Mouse (Mus musculus) granulocyte monocyte progenitor cell, adult 5-6 weeks (primary cell): ENCODE measurements around the gene Cfdp1. TPM values are rescaled to one million over a fixed set of nuclear protein-coding genes. Genes with fewer than 3 reads are reported as not detected.
A peak's percentile ranks its signal among the peaks of the same experiment; 100 is the strongest.

ENCODE experiments used
- ATAC-seq: replicated peaks from 2 replicates; pipeline ENCODE4 v1.8.0; 2016; ENCODE audit warnings: mild to moderate bottlenecking, moderate TSS enrichment, inconsistent platforms; ENCODE audit not compliant: poor library complexity, severe bottlenecking
- total RNA-seq, 2 experiments: library from RNA; stranded (forward) in 1 of 2; stranded (reverse) in 1 of 2; fragments of 200-712, 200-1000 nt in 1 of 2; fragments of >200 nt in 1 of 2; fragmentation: Nextera tagmentation in 1 of 2; gene quantifications; 2 replicates each; pipeline ENCODE4 v1.2.3; 2014 to 2017

Cfdp1 gene
- total RNA-seq, 2 experiments from 2014 or later, result 92.7 to 217 TPM

DNA sequence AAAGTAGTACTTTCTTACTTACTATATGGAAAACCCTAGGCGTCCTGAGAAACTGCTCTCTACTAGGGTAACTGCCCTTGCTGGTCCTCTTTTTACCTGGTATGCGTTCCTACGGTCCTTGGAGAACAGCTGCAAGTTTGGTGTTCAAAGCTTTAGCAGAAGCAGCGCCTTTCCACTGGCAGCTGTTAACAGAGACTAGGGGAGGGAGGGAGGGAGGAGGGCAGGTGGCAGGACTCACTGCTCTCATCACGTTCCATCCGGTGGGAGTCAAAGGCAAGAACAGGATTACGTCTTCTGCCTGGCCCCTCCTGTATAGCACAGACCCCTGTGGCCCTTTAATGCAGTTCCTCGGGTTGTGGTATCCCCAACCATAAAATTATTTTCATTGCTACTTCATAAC is 50.7 kb downstream of the Cfdp1 start:
- ATAC-seq, result no peak

DNA sequence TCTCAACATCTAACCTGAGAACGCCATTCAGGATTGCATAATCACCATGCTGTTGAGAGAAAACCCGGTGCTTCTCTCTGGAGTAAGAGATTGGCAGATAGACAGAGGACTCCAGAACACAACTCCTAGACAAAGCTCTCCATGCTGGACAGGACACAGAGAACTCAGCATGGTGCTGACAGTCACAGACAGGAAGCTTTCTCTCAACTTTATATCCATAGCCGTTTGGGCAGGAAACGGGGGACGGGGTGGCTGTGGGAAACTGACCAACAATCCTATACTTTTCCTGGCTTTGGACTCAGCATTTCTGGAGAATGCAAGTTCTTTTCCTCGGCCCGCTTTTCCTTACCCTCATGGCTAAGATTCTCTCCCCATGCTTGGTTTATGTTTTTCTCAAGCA is 51.8 kb downstream of the Cfdp1 start:
- ATAC-seq, result no peak

DNA sequence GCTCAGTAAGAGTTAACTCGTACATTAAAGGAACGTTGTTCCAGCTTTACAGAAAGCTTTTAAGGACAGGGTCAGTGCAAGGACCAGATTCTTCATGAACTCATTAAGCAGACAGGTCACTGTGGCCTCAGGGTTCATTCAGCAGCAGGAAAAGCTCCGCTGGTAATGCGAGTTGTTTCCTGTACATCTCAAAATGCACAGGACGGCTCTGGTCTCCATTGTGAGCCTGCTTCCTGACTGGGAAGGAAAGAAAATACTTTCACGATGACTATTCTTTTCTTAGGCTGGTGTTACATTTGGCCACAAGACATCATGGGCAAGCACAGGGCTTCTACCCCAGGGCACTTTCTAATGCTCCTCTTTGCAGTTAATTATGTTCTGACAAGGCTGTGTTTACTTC is 52.6 kb downstream of the Cfdp1 start:
- no peak for ATAC-seq

DNA sequence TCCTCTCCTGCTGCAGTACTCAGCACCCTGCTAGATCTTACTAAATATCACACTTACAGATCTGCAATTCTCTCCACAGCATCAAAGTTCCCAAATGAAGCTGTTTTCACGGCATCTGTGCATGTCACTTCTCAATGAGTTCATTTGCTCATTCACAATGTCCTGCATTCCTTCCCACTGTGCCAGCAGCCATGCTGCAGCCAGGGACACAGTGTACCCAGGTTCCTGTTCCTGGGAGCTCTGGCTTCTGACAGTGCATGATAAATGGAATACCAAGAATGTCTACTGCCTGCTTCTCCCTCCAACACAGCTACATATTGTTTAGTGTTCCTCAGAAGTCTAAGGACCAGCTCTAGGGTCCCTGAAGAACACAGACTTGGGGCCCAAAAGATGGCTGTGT is 57.6 kb downstream of the Cfdp1 start:
- no peak for ATAC-seq

DNA sequence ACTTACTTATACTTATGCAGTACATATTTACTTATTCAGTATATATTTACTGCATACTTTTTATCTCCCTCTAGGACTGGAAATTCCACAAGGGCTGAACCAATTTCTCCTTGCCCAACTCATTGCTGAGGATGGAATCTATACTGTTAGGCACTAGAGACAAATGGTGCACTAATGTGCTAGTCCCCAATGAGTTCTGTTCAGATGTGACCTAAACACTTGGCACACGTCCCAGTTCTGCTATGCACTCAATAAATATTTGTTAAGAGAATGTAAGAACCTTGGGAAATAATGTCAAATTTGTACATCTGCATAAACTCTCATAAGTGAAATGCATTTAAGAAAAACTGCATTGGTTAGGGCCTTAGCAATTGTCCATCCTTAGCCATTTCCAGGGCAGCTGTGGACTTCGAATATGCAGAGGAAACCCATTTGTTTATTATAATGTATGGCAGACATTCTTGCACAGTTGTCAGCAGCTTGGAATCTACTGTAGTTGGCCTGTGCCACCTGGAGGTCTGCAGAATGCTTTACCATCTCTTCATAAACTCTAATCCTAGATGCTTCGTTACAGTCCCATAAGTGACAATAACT is 60.7 kb downstream of the Cfdp1 start:
- no peak for ATAC-seq

DNA sequence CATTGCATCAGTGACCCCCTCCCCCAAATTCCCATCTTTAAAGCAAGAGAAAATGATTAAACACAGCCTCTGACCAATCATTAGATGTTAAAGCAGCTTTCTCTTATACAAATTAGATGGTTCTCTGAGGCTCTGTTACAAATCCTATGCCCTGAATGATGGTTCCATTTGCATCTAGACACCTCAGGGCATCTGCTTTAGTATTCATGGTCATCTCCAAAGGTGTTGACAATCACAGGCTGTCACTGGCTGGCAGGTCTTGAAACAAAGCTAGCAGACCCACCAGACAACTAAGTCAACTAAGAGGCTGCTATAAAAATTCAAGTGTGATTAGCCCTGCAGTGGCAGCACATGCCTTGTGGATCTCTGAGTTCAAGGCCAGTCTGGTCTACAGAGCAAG is 64.5 kb downstream of the Cfdp1 start:
- ATAC-seq, result no peak

DNA sequence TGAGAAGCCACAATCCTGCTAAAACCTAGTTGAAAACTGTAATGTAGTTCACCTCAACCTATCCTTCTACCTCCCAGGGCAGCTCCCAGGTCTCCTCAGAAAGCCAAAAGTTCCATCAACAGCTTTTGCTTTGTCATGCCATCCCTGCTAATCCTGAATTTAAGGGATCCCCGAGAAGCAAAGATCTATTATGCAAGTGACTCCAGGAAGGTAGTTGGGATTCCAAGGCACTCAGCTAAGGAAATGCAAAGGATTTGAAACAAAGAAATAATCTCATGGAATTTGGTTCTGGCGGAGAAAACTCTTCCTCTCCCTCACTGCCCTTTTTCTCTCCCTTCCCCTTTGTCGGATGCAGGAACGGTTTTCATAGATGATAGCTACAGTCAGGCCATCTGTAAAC is 64.9 kb downstream of the Cfdp1 start:
- no peak for ATAC-seq

DNA sequence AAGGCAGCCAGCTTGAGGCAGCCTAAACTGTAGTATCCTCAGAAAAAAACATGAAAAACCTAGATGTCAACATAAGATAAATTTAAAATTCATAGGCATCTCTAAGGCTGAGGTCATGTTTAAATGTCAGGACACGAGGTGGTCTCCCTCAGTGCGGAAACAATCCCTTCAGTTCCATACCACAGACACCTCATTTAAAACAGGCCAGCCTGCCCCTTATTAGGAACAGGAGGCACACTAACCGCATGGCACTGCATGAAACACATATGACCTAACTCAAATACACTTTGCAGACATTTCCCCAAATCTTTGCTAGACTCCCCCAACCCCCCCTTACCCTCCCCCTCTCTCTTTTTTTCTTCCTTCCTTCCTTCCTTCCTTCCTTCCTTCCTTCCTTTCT is 65.6 kb downstream of the Cfdp1 start:
- ATAC-seq, result no peak

DNA sequence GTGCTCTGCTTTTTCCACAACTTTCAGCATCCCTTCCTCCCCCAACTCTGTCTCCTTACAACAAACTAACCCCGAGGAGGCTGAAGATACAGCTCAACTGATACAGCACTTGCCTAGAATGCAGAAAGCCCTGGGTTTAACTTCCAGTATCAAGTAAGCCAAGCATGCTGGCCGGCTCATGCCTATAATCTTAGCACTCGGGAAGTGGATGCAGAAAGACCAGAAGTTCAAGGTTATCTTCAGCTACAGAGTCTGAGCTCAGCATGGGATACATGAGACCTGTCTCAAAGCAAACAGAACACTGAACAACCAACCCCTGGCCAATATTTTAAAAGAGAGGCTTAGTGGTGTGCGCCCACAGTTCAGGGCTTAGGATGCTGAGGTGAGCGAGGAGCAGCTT is 66.0 kb downstream of the Cfdp1 start:
- no peak for ATAC-seq

DNA sequence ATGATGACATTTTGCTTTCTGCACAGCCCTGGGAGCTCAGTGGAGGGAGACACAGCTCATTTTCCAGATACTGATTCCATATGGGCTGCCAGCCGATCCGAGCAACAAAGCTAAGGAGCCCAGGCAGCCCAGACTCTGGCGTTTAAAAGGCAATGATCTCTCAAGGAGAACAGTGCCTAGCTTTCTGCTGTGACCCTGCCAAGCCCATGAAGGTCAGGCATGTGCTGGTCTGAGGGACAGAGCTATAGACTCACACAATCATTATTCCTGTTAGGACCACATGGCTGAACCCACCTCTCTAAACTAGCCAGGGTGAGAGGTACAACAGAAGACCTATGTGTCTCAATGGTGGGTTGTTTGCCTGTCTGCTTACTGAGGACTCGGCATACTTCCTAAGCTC is 66.4 kb downstream of the Cfdp1 start:
- no peak for ATAC-seq

DNA sequence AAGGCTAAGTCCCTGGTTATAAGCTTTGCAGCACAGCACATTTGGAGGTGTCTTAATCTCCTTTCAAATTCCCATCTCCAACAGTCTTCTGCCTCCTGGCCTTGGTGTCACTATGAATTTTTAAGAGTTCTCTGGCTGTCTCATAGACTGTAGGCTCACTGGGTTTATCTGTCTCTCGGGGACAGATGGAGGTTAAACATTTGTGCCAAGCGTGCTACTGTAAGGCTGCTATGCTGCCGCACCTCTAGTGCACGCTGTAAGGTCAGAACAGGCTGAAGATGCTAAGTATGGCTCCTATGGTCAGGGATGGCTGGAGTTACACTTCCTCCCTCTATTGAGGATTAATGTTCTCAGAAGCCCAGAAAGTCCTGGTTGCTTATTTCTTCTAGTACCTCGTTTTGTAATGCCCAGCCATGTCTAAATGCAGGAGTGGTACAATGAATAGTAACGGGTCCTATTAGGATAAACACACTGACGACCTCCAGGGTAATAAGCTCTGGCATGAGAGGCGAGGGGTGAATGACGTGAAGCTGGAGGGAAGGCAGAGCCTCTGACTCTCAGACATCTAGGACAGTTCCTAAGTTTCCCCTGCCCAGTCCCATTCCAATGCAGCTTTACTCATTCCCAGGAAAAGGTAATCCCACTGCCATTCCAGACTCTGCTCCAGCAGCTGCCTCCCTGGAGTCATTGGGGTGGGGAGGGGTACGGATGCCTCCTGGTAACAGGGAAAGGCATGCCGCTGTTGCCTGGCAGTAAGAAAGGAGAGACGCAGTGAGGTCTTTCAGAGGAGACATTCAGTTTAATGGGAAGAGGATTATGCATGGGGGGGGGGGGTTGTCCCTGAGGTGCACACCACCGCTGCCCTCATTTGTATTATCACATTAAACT is 67.1 kb downstream of the Cfdp1 start:
- ATAC-seq, result no peak

DNA sequence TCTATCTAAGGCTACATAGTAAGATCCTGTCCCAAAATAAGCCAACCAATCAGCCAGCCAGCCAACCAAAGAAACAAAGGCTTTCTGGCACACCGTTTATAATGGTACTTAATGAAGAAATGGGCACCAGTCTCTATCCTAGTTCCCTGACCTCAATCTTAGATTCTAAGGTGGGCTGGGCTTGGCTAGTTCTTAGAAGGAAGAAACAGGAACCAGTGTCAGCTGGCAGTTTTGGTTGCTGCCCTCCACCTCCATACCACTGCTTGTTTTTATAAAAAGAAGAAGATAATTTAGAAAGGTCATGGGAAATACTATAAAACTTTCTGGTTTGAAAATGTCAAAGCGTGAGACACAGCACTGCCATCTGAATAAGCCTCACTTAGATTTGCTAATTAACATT is 68.0 kb downstream of the Cfdp1 start:
- ATAC-seq, result 0 out of 2 replicates have a peak, but pooled peaks have one; percentile 25

DNA sequence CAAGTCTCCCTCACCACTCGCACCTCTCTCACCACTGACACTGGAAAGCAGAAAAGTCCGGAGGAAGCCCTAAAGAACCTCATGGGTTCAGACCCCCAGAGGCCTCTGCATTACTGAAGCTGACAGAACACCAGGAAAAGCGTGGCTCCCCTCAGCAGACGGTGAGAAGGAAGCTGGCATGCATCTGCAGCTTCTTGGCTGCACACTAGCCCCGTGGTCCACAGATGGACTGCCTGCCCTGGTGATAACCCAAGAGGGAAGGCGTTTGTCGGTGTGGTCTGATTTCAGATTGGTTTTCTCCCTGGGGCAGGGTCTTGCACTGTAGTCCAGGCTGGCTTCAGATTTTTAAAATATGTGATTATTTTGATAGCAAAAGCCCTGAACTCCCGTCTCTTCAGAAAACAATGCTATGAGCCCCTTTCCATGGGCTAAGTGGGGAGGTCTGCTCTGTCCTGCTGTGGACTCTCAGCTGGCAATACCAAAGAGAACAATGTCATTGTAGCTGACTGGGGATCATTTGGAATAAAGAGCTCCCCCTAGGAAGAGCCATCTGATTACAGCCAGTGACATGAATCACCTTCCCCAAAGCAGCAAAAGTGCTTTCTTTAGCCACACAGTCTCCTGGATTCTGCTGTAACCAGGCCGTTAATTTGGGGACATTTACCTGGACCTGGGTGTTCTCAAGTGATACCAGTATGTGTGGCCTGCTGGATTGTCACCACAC is 71.3 kb downstream of the Cfdp1 start:
- no peak for ATAC-seq

DNA sequence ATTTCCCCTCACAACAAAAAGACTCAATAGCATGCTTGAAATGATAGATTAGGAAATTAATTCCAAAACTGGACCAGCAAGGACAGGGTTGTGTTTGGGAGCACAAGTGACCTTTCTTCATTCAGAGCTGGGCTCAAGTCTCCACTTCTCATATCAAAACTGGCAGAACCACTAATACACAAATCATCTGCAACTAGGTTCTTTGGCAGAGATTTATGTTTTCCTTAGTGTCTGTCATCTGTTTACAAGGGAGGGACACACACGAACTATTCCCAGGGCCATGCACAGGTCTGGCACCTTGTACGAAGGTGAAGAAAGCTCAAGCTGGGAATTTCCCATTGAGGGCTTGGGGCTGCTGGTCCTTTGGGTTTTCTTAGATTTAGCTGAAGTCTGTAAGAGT is 71.9 kb downstream of the Cfdp1 start:
- no peak for ATAC-seq

DNA sequence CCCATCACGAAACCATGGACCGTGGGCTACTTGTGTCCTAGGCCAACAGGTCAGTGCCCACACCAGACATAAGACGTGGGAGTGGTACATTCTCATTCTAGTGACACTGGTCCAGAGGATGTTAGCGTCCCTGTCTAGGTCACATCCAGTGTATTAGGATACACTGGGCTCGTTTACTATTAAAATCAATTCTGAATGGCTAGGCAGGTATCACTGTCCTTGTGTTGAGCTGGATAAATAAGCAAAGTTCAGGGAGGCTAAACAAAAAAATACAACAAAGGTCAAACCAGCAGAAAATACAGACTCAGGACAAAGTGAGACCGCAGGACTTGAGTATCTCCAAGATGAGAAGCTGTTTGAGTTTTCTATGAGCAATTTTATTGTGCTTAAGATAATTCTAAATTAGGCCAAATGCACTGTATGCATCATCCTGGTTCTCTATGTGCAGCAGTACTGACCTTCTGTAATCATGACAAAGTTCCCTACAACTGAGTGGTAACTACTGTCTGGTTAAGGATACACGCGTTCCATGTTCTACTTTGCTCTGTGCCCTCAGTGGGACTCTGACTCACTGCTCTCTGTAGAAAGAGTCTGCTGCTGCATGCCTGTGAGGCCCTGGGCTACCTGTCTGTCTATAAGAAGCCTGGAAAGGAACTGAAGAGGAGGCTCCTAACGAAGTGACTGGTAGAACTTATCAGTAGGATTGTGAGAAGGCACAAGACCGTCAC is 73.2 kb downstream of the Cfdp1 start:
- no peak for ATAC-seq

DNA sequence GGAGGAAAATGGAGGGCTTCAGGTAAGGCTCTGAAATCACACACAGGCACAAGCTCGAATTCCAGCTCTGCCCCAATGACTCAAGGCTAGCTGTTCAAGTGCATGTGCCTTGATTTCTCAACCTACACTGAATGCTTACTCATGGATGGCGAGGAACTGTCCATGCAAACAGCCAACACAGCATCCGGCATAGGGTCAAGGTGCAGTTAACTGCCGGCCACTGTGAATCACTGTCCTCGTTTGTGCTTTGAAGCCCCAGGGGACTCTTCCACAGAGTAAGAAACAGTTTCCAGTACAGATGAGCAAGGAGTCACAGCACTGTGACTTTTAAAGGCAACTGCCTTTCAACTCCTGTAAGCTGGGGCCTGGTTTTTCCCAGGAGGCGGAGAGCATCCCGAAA is 74.4 kb downstream of the Cfdp1 start:
- no peak for ATAC-seq

DNA sequence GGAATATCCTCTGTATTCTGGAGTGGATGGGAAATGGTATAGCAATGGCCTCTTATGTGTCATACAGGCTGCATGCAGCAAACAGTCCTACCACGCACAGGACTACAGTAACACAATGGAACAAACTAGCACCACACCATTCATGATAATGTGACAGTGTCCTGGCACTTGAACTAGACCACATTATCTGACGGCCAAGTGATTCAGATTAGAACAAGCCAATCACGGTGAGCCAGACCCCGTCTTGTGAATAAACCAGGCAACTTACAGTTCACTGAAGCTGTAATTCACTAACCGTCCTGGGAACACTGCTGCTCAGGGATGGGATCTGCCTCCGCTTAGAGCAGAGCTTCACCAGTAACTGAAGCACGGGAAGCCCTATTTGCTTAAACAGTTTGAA is 75.3 kb downstream of the Cfdp1 start:
- ATAC-seq, result no peak

DNA sequence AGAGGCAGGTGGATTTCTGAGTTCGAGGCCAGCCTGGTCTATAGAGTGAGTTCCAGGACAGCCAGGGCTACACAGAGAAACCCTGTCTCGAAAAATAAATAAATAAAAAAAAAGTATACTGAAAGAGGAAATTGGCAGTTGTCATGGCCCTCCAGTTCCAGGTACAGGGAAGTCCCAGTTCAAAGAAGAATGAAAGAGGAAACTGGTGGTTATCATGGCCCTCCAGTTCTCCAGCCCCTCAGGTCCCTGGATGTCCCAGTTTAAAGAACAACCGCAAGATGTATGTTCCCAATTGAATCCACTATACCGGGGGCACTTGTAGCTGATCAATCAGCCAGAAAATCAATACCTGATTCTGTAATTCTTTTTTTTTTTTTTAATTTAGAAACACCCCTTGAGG is 77.6 kb downstream of the Cfdp1 start:
- peak; percentile 55; the same call in 1 of the 2 replicates for ATAC-seq

DNA sequence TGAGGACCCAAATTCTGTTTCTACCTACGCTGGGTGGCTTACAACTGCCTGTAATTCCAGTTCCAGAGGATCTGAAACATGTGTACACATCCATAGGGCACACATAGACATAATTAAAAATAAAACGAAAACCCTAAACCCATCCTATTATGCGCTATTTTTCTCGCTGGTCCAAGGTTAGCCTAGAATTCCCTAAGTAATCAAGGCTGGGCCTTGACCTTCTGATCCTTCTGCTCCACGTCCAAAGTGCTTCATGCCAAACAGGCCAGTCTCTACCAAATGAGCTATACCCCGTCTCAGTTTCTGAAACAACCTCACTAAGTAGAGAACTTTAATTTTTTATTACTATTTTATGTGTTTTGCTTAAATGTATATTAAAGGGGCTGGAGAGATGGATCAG is 78.3 kb downstream of the Cfdp1 start:
- ATAC-seq, result no peak

DNA sequence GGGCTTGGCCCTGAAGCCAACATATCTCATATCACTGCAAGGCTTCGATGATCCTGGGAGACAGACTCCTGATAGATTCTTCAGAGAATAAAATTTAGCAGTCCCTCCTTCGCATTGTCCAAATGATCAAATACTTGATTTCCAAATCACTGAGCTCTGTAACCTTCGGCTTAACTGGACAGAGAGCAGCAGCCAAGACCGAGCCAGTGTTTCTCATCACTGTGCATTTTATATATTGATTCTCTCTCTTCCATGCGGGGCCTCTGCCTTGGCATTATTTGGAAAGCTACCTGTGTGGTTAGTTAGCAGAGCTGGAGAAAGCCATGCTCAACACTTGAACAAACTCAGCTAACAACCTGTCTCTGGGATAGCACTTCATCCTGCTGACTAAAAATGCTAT is 80.6 kb downstream of the Cfdp1 start:
- ATAC-seq, result no peak

DNA sequence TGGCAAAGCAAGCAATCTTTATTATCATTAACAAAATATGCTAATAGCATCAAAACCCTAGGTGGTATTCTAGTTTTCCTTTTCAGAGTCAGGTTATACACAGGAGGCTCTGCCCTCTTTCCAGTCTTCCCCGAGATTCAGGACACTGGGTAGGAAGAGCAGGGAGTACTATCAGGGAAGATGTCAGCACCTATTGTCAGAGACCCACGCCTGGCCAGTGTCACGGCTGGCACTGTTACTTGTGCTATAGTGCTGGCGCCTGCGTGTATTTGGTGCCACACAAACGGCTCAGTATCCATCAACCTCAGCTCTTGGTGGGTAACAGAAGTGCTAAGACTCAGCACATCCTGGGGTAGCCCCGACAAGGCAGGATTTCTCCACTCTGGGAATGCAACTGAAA is 81.0 kb downstream of the Cfdp1 start:
- no peak for ATAC-seq
